Mouse (Mus musculus): ENCODE results near the gene Fastkd1.
"Not testable (repeated sequence)": the region's sequence is repeated elsewhere in the genome, so short reads cannot be mapped to it uniquely, and the experiment has no call there.

- not testable (repeated sequence) for TF ChIP-seq CTCF (IDR thresholded peaks at IDR 0.05; ENCODE audit: control insufficient read depth, insufficient read depth, insufficient replicate concordance, low read depth, low read length); POLR2A (IDR thresholded peaks at IDR 0.05; ENCODE audit: control insufficient read depth, low read depth, low read length)
Observed at GRCm38 (mm10) chr2:69637989-69638388, 75.3 kb downstream of the Fastkd1 start.
